Mouse (Mus musculus) C2C12 (cell line): Measurements from ENCODE around the gene Ets1. TPM values are rescaled to one million over a fixed set of nuclear protein-coding genes. Genes with fewer than 3 reads are reported as not detected.

Source experiments
- H3K27me3 ChIP-seq: one replicate; pipeline ENCODE4 v1.6.1; 2011; ENCODE audit not compliant: control insufficient read depth, insufficient read depth, insufficient read length
- H3K36me3 ChIP-seq: one replicate; pipeline ENCODE4 v1.6.1; 2011; ENCODE audit not compliant: control insufficient read depth, insufficient read depth
- H3K4me3 ChIP-seq: one replicate; pipeline ENCODE4 v1.5.1; 2011; ENCODE audit warnings: mild to moderate bottlenecking, control low read depth; ENCODE audit not compliant: poor library complexity, insufficient read depth, severe bottlenecking
- H3K79me2 ChIP-seq: one replicate; pipeline ENCODE4 v1.6.1; 2011; ENCODE audit not compliant: control insufficient read depth, insufficient read depth
- H3K79me3 ChIP-seq: one replicate; pipeline ENCODE4 v1.6.1; 2011; ENCODE audit warnings: low read depth, control low read depth
- H3ac ChIP-seq: one replicate; pipeline ENCODE3; 2011; ENCODE audit warnings: low read depth; ENCODE audit not compliant: control insufficient read depth, insufficient read length
- CEBPB ChIP-seq: IDR thresholded peaks from one replicate; pipeline ENCODE4 v1.6.1; 2011; ENCODE audit warnings: low read depth, mild to moderate bottlenecking, control low read depth, moderate library complexity
- CTCF ChIP-seq: IDR thresholded peaks from one replicate; pipeline ENCODE4 v1.5.1; 2011; ENCODE audit not compliant: control insufficient read depth, insufficient read depth, insufficient read length
- FOSL1 ChIP-seq: IDR thresholded peaks from one replicate; pipeline ENCODE4 v1.8.0; 2011; ENCODE audit warnings: mild to moderate bottlenecking, low read length; ENCODE audit not compliant: poor library complexity, insufficient read depth, severe bottlenecking
- MAX ChIP-seq: IDR thresholded peaks from one replicate; pipeline ENCODE4 v1.6.1; 2011; ENCODE audit warnings: mild to moderate bottlenecking, control low read depth
- MYOD1 ChIP-seq: IDR thresholded peaks from one replicate; pipeline ENCODE4 v1.6.1; 2011; ENCODE audit warnings: low read depth; ENCODE audit not compliant: control insufficient read depth, insufficient read length
- MYOG ChIP-seq: IDR thresholded peaks from one replicate; pipeline ENCODE4 v1.6.1; 2011; ENCODE audit not compliant: control insufficient read depth, insufficient read length; ENCODE audit errors: extremely low read depth
- USF1 ChIP-seq: IDR thresholded peaks from one replicate; pipeline ENCODE4 v1.6.1; 2011; ENCODE audit warnings: low read depth, mild to moderate bottlenecking, control low read depth, moderate library complexity
- polyA plus RNA-seq: library from polyadenylated mRNA; unstranded; fragments of >200 nt; fragmentation: generic; extraction: Trizol; gene quantifications from one replicate; pipeline ENCODE4 v1.2.1, GENCODE M21; 2012; ENCODE audit warnings: missing spikeins

Gene Ets1
- polyA plus RNA-seq, 1 experiment, result 9.4 TPM

GRCm38 (mm10) chr9:32743157-32743556 lies 107.1 kb downstream of the Ets1 start:
- Histone ChIP-seq H3K36me3 (peaks cover 48% of the 10 kb centered on the region), H3K79me2 (peaks cover 4% of the 10 kb centered on the region), H3K79me3 (no peaks in the 10 kb centered on the region), H3K27me3 (no peaks in the 10 kb centered on the region), H3K4me3 (no peak overlapping the region), H3ac (no peak overlapping the region)
- TF ChIP-seq MAX, result no peak

- Histone ChIP-seq H3K36me3 (peaks cover 48% of the 10 kb centered on the region), H3K79me2 (peaks cover 4% of the 10 kb centered on the region), H3K79me3 (no peaks in the 10 kb centered on the region), H3ac (no peak overlapping the region), H3K4me3 (no peak overlapping the region), H3K27me3 (no peaks in the 10 kb centered on the region)
- TF ChIP-seq USF1 (no peak), CEBPB (no peak), MAX (no peak), CTCF (no peak), FOSL1 (no peak), MYOD1 (no peak), MYOG (no peak)
These were observed 107.7 kb downstream of the Ets1 start for GRCm38 (mm10) chr9:32743642-32744161.

GRCm38 (mm10) chr9:32744288-32744687 lies 108.3 kb downstream of the Ets1 start:
- Histone ChIP-seq H3K27me3 (no peaks in the 10 kb centered on the region), H3K79me3 (no peaks in the 10 kb centered on the region), H3ac (no peak overlapping the region), H3K36me3 (peaks cover 45% of the 10 kb centered on the region), H3K79me2 (peaks cover 4% of the 10 kb centered on the region), H3K4me3 (no peak overlapping the region)
- no peak for TF ChIP-seq CTCF
- no peak for TF ChIP-seq USF1
- no peak for TF ChIP-seq MAX
- no peak for TF ChIP-seq FOSL1
- no peak for TF ChIP-seq MYOD1
- TF ChIP-seq CEBPB, result no peak
- TF ChIP-seq MYOG, result no peak

DNA sequence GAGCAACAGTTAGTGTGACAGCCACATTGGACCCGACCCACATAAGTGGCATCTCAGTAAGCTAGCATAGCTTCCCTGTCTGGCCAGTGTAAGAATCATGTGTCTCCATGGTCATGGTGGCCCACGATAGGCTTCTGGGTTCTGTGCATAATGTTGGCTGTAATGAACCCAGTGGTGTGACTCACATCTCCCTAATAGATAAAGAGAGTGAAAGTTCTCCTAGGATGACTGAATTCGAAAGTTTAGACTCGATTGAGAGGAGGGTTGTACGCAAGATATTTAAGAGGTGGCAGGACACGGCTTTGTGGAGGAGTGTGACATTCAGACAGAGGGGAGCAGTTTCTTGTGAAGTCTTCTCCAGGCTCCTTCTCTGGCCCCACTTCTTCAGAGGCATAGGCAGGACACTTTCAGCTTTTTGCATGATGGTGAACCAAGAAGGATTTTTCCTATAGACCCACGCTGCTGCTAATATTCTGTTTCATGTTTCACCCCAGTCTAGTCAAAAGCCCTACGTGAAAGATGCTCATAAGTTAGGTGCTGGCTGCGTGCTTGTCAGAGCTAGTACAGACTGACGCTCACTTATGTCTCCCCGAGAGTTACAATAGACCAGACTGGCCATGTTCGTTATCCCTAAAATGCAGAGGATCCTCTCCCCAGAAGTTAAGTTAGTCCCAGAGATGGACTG lies 109.2 kb downstream of the Ets1 start:
- H3K27me3 ChIP-seq, result no peaks in the 10 kb centered on the region
- TF ChIP-seq MAX, result no peak
- TF ChIP-seq CTCF, result no peak
- no peak for TF ChIP-seq MYOD1
- no peak for TF ChIP-seq CEBPB
- no peak for TF ChIP-seq FOSL1
- TF ChIP-seq USF1, result no peak
- no peak for TF ChIP-seq MYOG
- H3K36me3 ChIP-seq, result peaks cover 42% of the 10 kb centered on the region
- no peaks in the 10 kb centered on the region for H3K79me3 ChIP-seq
- no peak overlapping the region for H3K4me3 ChIP-seq
- peaks cover 5% of the 10 kb centered on the region for H3K79me2 ChIP-seq
- H3ac ChIP-seq, result no peak overlapping the region

DNA sequence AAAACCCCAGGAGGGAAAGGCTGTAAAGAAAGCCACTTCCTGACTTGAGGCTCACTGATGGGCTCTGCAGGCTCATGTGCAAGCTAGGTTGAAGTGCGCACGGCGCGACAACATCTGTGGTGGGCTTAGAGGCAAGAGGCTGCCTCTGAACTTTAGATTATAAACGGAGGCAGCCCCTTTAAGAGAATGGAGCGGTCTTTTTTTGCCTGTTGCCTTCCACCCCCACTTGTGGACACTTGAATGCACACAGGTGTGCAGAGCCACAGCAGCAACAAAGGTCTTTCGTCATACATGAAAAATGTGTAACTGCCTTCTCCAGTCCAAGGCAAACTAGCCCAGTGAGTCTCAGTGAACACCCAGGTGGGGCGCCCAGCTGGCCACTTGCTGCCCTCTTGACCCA lies 110.0 kb downstream of the Ets1 start:
- Histone ChIP-seq H3K79me3 (peaks cover 1% of the 10 kb centered on the region), H3ac (no peak overlapping the region), H3K36me3 (peaks cover 47% of the 10 kb centered on the region), H3K4me3 (no peak overlapping the region), H3K27me3 (no peaks in the 10 kb centered on the region), H3K79me2 (peaks cover 13% of the 10 kb centered on the region)
- TF ChIP-seq USF1, result no peak
- TF ChIP-seq CTCF, result no peak
- no peak for TF ChIP-seq FOSL1
- TF ChIP-seq MAX, result no peak
- TF ChIP-seq MYOG, result no peak

DNA sequence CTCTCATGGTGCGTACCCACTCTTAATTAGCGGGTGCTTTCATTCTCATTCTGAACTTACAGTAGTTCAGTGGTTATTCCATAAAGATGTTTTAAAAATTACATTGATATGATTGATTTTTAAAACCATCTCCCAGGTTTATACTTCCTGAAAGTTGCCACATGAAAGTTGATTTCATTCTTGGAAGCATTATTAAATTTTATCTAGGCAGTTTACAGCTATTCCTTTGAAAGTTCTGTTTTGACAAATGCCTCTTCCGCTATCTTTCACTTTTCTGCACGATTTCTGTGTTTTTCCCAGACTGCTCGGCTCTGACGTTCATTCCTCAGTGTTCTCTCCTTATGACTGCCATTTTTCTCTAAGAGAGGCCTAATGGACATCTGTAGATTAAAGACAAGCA lies 110.6 kb downstream of the Ets1 start:
- no peak for TF ChIP-seq MYOD1
- TF ChIP-seq MYOG, result no peak
- no peak for TF ChIP-seq CTCF
- no peak for TF ChIP-seq USF1
- no peak for TF ChIP-seq MAX
- no peak for TF ChIP-seq FOSL1
- no peak for TF ChIP-seq CEBPB
- Histone ChIP-seq H3K36me3 (peaks cover 47% of the 10 kb centered on the region), H3ac (no peak overlapping the region), H3K27me3 (no peaks in the 10 kb centered on the region), H3K79me3 (peaks cover 1% of the 10 kb centered on the region), H3K4me3 (no peak overlapping the region), H3K79me2 (peaks cover 16% of the 10 kb centered on the region)
